Mouse (Mus musculus) left cerebral cortex, postnatal 25 days (tissue): ENCODE measurements at regions not wholly inside any gene's neighbourhood (a gene's known extent, or its start where the extent isn't known, plus 50 kb on each side); places are given as distances from the start of the nearest gene placed in this dataset.
A peak's percentile ranks its signal among the peaks of the same experiment; 100 is the strongest.
"Not testable (repeated sequence)": the region's sequence is repeated elsewhere in the genome, so short reads cannot be mapped to it uniquely, and the experiment has no call there.

ENCODE experiments used
- DNase-seq, 2 experiments: peaks; one replicate each; pipeline ENCODE4 v3.0.0; 2022; ENCODE audit warnings: low spot score in 2 of 2, mixed read lengths in 1 of 2
- intact Hi-C: fragments of 180-260 bp; cut with DNase I; formaldehyde crosslinking; loops from one replicate; pipeline ENCODE4 v1.15.1; 2025

- DNase-seq = no peak
- intact Hi-C loops = no loop called here
These were observed 79.9 kb downstream of the Fam43a start for GRCm38 (mm10) chr16:30679493-30679811.

GRCm38 (mm10) chr16:30681421-30681820, 81.9 kb downstream of the Fam43a start:
- intact Hi-C loops = no loop called here
- DNase-seq = no peak

- DNase-seq = peak in 1 of 2 experiments; percentile 62
- intact Hi-C loops = no loop called here
These were observed 84.5 kb downstream of the Fam43a start for GRCm38 (mm10) chr16:30683986-30684385.

- no peak for DNase-seq
- intact Hi-C loops = no loop called here
These were observed 87.0 kb downstream of the Fam43a start for GRCm38 (mm10) chr16:30686536-30686935.

- intact Hi-C loops = no loop called here
These were observed 87.7 kb downstream of the Fam43a start for GRCm38 (mm10) chr16:30687225-30687624.

DNA sequence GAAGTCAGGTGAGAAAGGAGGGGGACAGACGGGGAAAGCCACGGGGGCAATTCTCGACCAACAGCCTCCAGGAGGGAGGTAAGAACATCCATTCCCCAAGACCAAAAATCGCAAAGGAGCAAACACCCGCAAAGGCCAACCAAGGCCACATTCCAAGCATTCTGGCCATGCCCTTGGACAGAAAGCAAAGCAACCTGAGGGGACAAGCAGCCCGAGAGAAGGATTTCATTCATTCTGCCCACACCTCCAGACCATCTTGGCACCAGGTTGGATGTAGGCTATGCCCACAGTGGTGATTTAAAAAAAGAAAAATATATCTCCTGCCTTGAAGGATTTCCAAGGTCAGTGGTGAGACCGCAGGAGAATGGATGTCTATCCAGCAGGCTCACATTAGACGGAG, 88.2 kb downstream of the Fam43a start:
- no peak for DNase-seq
- intact Hi-C loops = no loop called here

More at GRCm38 (mm10) chr16:30687225-30687624, 87.7 kb downstream of the Fam43a start:
- no peak for DNase-seq

GRCm38 (mm10) chr16:30690531-30690930, 91.0 kb downstream of the Fam43a start:
- intact Hi-C loops = no loop called here
- no peak for DNase-seq

- intact Hi-C loops = no loop called here
- no peak for DNase-seq
These were observed 92.4 kb downstream of the Fam43a start for GRCm38 (mm10) chr16:30691964-30692363.

GRCm38 (mm10) chr16:30692541-30693141, 93.1 kb downstream of the Fam43a start:
- DNase-seq = no peak
- intact Hi-C loops = no loop called here

- intact Hi-C loops = no loop called here
- DNase-seq = no peak
These were observed 93.7 kb downstream of the Fam43a start for GRCm38 (mm10) chr16:30693206-30693605.

GRCm38 (mm10) chr16:30693839-30694527, 94.5 kb downstream of the Fam43a start:
- intact Hi-C loops = no loop called here
- DNase-seq = no peak

- intact Hi-C loops = loop anchor here (5.0 kb wide), 1 partner anchor 287 kb away; no protein-coding TSS in a partner anchor
- DNase-seq = no peak
These were observed 96.2 kb downstream of the Fam43a start for GRCm38 (mm10) chr16:30695691-30696090.

GRCm38 (mm10) chr16:30697209-30697608, 97.7 kb downstream of the Fam43a start:
- intact Hi-C loops = loop anchor here (5.0 kb wide), 1 partner anchor 285 kb away; no protein-coding TSS in a partner anchor
- peak in 1 of 2 experiments; percentile 66 for DNase-seq

GRCm38 (mm10) chr16:30697806-30698205, 98.3 kb downstream of the Fam43a start:
- intact Hi-C loops = loop anchor here (5.0 kb wide), 1 partner anchor 284 kb away; no protein-coding TSS in a partner anchor
- DNase-seq = peak; percentile 14 to 31

GRCm38 (mm10) chr16:30703831-30704230, 104.3 kb downstream of the Fam43a start:
- no peak for DNase-seq
- intact Hi-C loops = no loop called here

DNA sequence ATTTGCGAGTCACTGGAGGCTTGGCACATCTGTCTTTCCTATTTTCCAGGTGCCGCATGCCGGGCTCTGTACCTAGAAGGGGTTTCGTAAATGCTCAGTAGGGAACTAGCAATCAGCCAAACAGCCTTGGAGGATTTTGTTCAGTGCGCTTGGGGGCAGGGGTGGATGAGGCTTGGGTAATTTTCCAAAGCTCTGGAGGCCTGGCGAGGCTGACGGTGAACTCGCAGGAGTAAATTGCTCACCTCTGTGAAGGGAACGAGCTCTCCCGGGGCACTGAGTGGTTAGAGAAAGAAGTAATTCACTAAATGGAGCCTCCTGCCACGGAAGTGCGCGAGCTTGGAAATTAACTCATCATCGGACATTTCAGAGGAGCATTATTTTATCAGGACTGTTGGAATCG, 110.0 kb downstream of the Fam43a start:
- no peak for DNase-seq
- intact Hi-C loops = no loop called here

GRCm38 (mm10) chr16:30709975-30710374, 110.5 kb downstream of the Fam43a start:
- intact Hi-C loops = no loop called here
- no peak for DNase-seq

GRCm38 (mm10) chr16:30712570-30712969, 113.0 kb downstream of the Fam43a start:
- no peak for DNase-seq
- intact Hi-C loops = no loop called here

DNA sequence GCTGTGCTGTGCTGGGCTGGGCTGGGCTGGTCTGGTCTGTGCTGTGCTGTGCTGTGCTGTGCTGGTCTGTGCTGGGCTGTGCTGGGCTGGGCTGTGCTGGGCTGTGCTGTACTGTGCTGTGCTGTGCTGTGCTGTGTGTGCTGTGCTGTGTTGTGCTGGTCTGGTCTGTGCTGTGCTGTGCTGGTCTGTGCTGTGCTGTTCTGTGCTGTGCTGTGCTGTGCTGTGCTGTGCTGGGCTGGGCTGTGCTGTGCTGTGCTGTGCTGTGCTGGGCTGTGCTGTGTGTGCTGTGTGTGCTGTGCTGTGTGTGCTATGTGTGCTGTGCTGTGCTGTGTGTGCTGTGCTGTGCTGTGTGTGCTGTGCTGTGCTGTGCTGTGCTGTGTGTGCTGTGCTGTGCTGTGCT, 118.1 kb downstream of the Fam43a start:
- intact Hi-C loops, DNase-seq: not testable (repeated sequence)

GRCm38 (mm10) chr16:30720791-30721190, 121.3 kb downstream of the Fam43a start:
- intact Hi-C loops = no loop called here
- DNase-seq = no peak

- intact Hi-C loops = no loop called here
These were observed 121.7 kb downstream of the Fam43a start for GRCm38 (mm10) chr16:30721223-30721622.

More at GRCm38 (mm10) chr16:30721223-30721622, 121.7 kb downstream of the Fam43a start:
- no peak for DNase-seq
